Mouse (Mus musculus) adrenal gland, postnatal 4 days (tissue): ENCODE data around the gene Vsig10. TPM values are rescaled to one million over a fixed set of nuclear protein-coding genes. Genes with fewer than 3 reads are reported as not detected.
"Not testable (repeated sequence)": the region's sequence is repeated elsewhere in the genome, so short reads cannot be mapped to it uniquely, and the experiment has no call there.

ENCODE experiments used
- DNase-seq, 2 experiments: peaks; one replicate each; pipeline ENCODE4 v3.0.0; 2021 to 2022; ENCODE audit warnings: low spot score in 2 of 2, mixed read lengths in 2 of 2
- long read RNA-seq, 2 experiments: library from polyadenylated mRNA; stranded (forward); transcript quantifications; one replicate each; pipeline ENCODE4 v2.0.0; 2021
- total RNA-seq, 2 experiments: library from RNA; stranded (reverse); gene quantifications; 2 replicates each; pipeline ENCODE4 v1.2.3; 2021

Gene Vsig10
- total RNA-seq: 10 to 100 TPM; 48.3 to 51.8 TPM
- long read RNA-seq, experiment 1, partial matches to known transcripts: 13 of 17 reads
- long read RNA-seq, experiment 1, other reads (novel, unspliced or antisense): 1 of 17 reads
- long read RNA-seq, experiment 2, partial matches to known transcripts: 3 of 13 reads
- long read RNA-seq, experiment 2, other reads (novel, unspliced or antisense): 8 of 13 reads

- DNase-seq: peak; percentile 60 to 68
Observed at GRCm38 (mm10) chr5:117318741-117319629, at the start of gene Vsig10. TSS of gene Vsig10 (plus strand) at chr5:117319083.

GRCm38 (mm10) chr5:117269395-117269794 is 49.5 kb upstream of the Vsig10 start:
- no peak for DNase-seq

GRCm38 (mm10) chr5:117271945-117272344 is 46.9 kb upstream of the Vsig10 start:
- DNase-seq: no peak

GRCm38 (mm10) chr5:117274817-117275216 is 44.1 kb upstream of the Vsig10 start:
- no peak for DNase-seq

GRCm38 (mm10) chr5:117277784-117278183 is 41.1 kb upstream of the Vsig10 start:
- DNase-seq: no peak

- DNase-seq: no peak
Observed at GRCm38 (mm10) chr5:117278809-117279668, 39.8 kb upstream of the Vsig10 start.

GRCm38 (mm10) chr5:117279669-117280050 is 39.2 kb upstream of the Vsig10 start:
- DNase-seq: no peak

GRCm38 (mm10) chr5:117281536-117281935 is 37.3 kb upstream of the Vsig10 start:
- DNase-seq: no peak

- no peak for DNase-seq
Observed at GRCm38 (mm10) chr5:117282360-117282759, 36.5 kb upstream of the Vsig10 start.

GRCm38 (mm10) chr5:117284029-117284428 is 34.9 kb upstream of the Vsig10 start:
- DNase-seq: no peak

GRCm38 (mm10) chr5:117284682-117285081 is 34.2 kb upstream of the Vsig10 start:
- no peak for DNase-seq

GRCm38 (mm10) chr5:117285266-117285665 is 33.6 kb upstream of the Vsig10 start:
- no peak for DNase-seq

- DNase-seq: no peak
Observed at GRCm38 (mm10) chr5:117286286-117286685, 32.6 kb upstream of the Vsig10 start.

GRCm38 (mm10) chr5:117286831-117287822 is 31.8 kb upstream of the Vsig10 start, which contains the start of gene Pebp1:
TSS of gene Pebp1 (minus strand) at chr5:117287625.
- DNase-seq: peak; percentile 90 to 93

GRCm38 (mm10) chr5:117289646-117290045 is 29.2 kb upstream of the Vsig10 start:
- no peak for DNase-seq

- no peak for DNase-seq
Observed at GRCm38 (mm10) chr5:117290081-117290480, 28.8 kb upstream of the Vsig10 start.

GRCm38 (mm10) chr5:117291312-117291711 is 27.6 kb upstream of the Vsig10 start:
- no peak for DNase-seq

GRCm38 (mm10) chr5:117292547-117292946 is 26.3 kb upstream of the Vsig10 start:
- no peak for DNase-seq

GRCm38 (mm10) chr5:117293776-117294175 is 25.1 kb upstream of the Vsig10 start:
- DNase-seq: not testable (repeated sequence)

GRCm38 (mm10) chr5:117295011-117295410 is 23.9 kb upstream of the Vsig10 start:
- no peak for DNase-seq
